Mouse (Mus musculus): ENCODE measurements around the gene Sh2d4b.

The Sh2d4b gene

GRCm38 (mm10) chr14:40893196-40893595, at the start of gene Sh2d4b:
Gene Sh2d4b (minus strand): TSS chr14:40893266.
- DNase-seq: no peak

DNA sequence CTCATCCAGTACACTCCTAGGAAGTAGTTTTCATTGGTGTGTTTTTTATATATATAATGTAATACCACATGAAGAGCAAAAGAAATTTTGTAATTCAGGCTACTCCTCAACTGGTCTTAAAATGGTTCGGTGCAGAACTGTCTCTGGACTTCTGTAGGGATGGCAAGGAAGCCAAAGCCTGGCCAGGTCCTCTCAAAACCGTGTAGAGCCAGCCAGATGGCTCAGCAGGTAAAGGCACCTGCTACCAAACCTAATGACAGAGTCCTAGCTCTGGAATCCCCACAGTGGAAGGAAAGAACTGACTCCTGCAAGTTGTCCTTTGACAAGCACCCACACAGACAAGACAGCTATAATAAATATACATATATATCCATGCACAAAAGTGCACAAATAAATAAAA, 49.4 kb upstream of the Sh2d4b start:
- DNase-seq: no peak

GRCm38 (mm10) chr14:40938380-40938987, 45.4 kb upstream of the Sh2d4b start:
- no peak for DNase-seq

GRCm38 (mm10) chr14:40937052-40937451, 44.0 kb upstream of the Sh2d4b start:
- peak; percentile 5 for DNase-seq

- DNase-seq: peak; percentile 6
These were observed 42.4 kb upstream of the Sh2d4b start for GRCm38 (mm10) chr14:40935481-40935880.

GRCm38 (mm10) chr14:40935054-40935453, 42.0 kb upstream of the Sh2d4b start:
- peak; percentile 9 for DNase-seq

- peak; percentile 24 for DNase-seq
These were observed 40.3 kb upstream of the Sh2d4b start for GRCm38 (mm10) chr14:40933328-40933727.

DNA sequence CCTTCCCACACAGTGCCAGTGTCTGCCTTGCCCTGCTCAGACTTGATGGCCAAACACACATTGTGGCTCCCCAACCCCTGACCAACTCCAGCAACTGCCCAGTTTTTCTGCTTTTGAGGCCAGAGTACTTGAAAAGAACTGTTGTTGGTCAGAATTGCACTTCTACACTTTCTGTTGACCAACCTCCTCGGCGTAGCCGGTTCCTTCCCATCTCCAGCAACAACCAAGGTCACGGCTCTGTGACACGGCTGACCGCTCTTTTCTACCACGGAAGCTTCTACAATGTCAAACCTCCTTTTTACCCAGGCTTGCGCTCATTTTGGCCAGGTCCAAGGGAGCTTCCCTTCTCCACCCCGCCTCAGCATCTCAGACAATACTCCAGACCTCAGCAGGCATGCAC, 39.2 kb upstream of the Sh2d4b start:
- DNase-seq: peak; percentile 57

- peak; percentile 69 for DNase-seq
These were observed 38.2 kb upstream of the Sh2d4b start for GRCm38 (mm10) chr14:40931115-40931829.

DNA sequence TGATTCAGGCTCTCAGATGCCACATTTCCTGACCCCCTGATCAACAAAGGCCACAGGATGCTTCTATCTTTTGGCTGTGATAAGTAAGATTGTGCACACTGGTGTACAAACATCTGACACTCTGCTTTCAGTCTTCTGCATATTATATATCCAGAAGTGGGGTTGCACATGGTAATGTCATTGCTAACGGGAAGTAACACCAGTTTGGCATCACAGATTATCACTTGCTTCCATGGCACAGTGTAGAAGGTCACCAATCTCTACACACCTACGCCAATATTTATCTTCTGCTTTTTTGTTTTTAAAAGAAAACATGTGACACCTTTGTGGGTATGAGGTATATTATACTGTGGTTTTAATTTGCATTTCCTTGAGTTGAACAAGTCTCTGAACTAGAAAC, 36.9 kb upstream of the Sh2d4b start:
- DNase-seq: no peak

GRCm38 (mm10) chr14:40928897-40929296, 35.8 kb upstream of the Sh2d4b start:
- DNase-seq: peak; percentile 18

DNA sequence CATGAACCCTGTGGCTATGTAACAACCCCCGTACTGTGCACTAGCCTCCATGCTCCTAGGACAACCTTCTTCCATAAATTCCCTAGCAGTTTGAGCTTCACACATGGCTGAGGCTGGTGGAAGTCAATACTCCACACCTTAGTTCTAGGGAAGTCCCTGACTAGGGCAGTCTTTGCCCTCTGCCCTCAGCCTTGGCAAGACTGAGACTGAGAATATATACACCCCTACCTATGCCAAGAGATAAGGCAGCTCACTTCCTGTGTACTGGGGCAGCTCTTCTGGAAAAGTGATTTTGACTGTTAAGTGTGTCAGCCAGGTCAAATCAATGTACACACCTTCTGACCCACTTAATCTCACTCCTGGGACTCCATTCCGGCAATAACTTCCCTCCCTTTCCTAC, 34.0 kb upstream of the Sh2d4b start:
- peak; percentile 54 for DNase-seq

- DNase-seq: peak; percentile 65
These were observed 31.5 kb upstream of the Sh2d4b start for GRCm38 (mm10) chr14:40924378-40925113.

DNA sequence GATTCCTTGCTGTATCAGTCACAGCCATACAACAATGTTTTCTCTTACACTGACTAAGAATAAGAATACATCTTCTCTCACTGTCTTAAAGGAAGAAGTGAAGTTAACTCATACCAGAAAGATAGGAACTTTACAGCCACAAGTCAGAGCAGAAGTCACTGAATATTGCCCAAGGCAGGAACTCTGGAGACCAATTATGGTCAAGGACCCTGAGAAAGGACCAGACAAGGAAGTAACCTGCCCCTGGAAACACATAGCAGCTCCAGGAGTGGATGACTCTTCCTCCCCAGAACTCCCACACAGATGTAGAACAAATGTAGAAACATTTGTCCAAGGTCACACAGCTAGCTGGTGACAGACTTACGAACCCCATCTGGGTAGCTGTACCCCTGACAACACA, 28.2 kb upstream of the Sh2d4b start:
- DNase-seq: no peak

DNA sequence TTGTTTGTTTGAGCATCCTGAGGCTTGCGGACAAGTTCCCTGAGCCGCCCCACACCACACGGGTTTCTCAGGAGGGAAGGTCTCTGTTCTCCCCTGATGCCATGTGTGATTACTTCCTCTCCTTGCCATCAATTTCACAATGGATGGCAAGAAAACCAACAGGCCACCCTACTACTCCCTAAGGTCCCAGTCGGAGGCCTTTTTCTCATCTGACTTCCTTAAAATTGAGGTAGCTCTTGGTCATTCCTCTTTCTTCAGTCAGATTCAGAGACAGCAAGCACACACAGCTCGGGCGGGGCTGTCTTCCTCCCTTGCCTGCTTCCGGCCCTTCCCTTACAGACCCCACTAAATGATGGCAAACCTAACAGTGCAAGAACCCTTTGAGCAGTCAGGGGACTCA, 26.5 kb upstream of the Sh2d4b start:
- no peak for DNase-seq

DNA sequence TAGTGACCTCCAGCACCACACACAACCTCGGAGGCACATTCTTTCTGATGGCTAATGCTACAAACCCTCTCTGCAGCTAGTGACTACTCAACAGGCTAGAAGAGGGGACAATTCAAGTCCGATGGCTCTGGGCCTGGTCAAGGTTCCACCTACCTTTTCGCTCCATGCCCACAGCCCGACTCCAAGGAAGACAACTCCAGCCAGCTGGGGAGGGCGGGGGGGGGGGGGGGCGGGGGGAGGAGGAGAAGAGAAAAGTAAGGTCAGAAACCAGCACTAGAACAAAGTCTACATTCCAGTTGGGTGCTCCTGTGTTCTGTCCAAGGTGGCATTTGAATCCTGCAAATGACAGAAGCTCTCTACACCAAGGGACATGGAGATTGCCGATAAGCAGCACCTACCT, 25.4 kb upstream of the Sh2d4b start:
- DNase-seq: no peak

DNA sequence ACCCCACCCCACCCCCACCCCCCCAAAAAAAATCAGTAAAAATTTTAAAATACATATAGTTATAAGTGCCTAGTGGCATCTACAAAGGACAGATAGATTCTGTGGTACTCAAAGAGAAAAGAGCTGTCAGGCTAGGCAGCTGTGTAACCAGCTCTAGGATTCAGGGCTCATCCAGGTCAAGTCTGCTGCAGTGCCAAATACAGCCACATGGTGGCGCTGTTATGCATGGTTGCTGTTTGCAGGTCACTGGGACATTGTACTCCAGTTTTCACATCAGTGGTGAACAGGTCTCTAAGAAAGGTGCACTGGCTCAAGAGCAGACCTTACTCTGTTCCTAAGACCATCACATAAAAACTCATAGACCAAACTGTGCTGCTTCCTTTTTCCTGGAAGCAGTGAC, 24.6 kb upstream of the Sh2d4b start:
- DNase-seq: peak; percentile 96

DNA sequence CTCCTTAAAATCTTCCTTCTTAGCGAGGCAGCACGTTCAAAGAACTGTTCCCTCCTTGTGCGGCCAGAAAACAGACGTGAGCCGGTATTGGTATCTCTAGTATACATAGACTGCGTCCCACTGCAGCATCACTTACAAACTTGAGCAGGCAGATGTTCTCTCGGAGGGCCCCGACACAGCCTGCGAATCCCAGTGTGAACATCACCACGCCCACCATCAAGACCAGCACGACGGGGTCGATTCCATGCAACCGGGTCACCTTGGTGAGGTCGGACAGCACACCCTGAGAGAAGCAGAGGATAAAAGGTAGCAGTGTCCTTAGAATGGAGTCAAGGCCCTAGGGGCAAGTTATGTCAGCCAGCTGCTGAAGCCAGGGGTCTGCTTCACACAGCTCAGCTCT, 23.6 kb upstream of the Sh2d4b start:
- no peak for DNase-seq

GRCm38 (mm10) chr14:40915838-40916237, 22.8 kb upstream of the Sh2d4b start:
- no peak for DNase-seq

DNA sequence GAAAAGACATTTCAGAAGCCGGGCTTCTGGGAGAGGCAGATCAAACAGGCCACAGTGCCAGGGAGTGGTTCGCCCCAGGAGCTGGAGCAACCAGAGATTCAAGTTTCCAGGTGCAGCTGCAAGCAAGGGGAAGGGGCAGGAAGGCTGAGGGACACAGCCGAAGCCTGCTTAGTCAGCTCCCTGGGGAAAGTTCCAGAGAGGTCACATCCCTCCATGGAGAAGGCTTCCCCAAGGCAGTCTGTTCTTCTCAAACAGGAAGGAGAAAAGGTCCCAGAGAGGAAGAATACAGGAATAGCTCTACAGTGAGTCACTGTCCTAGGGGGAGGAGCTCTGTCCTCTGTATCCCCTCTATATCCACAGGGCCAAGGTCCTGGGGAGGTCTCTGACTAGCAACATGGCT, 21.6 kb upstream of the Sh2d4b start:
- DNase-seq: peak; percentile 72

- DNase-seq: no peak
These were observed 20.6 kb upstream of the Sh2d4b start for GRCm38 (mm10) chr14:40913709-40914108.

GRCm38 (mm10) chr14:40911529-40911928, 18.5 kb upstream of the Sh2d4b start:
- DNase-seq: no peak

GRCm38 (mm10) chr14:40908763-40909162, 15.7 kb upstream of the Sh2d4b start:
- peak; percentile 14 for DNase-seq

DNA sequence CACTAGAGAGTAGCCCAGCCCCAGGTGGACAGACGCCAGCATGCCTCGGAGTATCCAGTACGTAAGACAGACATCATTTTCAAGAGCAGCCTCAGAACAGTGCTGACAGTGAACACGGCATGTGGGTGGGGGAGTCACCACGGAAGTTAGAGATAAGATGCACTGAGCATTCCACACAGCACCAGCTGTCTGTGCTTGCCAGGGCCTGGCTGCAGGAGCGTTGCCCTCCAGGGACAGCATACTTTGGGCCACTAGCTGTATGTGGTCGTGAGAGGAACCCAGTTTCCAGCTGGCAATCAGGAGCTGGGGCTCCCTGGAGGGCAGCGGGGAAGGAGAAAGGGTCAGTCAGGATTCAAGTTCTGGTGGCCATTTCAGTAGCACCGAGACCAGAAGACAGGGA, 13.7 kb upstream of the Sh2d4b start:
- no peak for DNase-seq

All from kidney, postnatal 10 days (tissue).